Mouse (Mus musculus) spleen, adult 2 months (tissue): Measurements from ENCODE around the gene Plcb1.

ENCODE experiments used
- CTCF ChIP-seq: fragments of 200-500 bp; IDR thresholded peaks from 2 replicates; pipeline ENCODE4 v1.5.1; 2011; ENCODE audit warnings: mild to moderate bottlenecking, inconsistent platforms; ENCODE audit not compliant: insufficient read depth, insufficient read length, insufficient replicate concordance; ENCODE audit errors: extremely low read depth
- POLR2A ChIP-seq: fragments of 200-500 bp; IDR thresholded peaks from 2 replicates; pipeline ENCODE4 v1.6.1; 2011; ENCODE audit warnings: low read depth, low read length, inconsistent platforms

- TF ChIP-seq CTCF (no peak), POLR2A (no peak)
Observed at GRCm38 (mm10) chr2:135488277-135488676, 702.4 kb downstream of the Plcb1 start.
